Mouse (Mus musculus) intestine, postnatal 0 days (tissue): ENCODE measurements around the gene Olfr1329. TPM values are rescaled to one million over a fixed set of nuclear protein-coding genes. Genes with fewer than 3 reads are reported as not detected.
"Not testable (repeated sequence)": the region's sequence is repeated elsewhere in the genome, so short reads cannot be mapped to it uniquely, and the experiment has no call there.

Experiments used
- ATAC-seq: fragments of 200-750 bp; cut with Nextera tagmentation; 2 replicates; pipeline ENCODE4 v1.8.0; 2017; ENCODE audit warnings: mild to moderate bottlenecking, moderate TSS enrichment, moderate library complexity
- H3K27ac ChIP-seq: fragments of 300-500 bp; sonication (generic); 2 replicates; pipeline ENCODE4 v1.5.1; 2014; ENCODE audit warnings: mild to moderate bottlenecking, low read depth, low read length, moderate library complexity
- H3K27me3 ChIP-seq: fragments of 300-500 bp; sonication (generic); replicated peaks from 2 replicates; pipeline ENCODE4 v1.6.1; 2014; ENCODE audit warnings: low read length, mixed read lengths; ENCODE audit not compliant: control insufficient read depth, insufficient read depth
- H3K36me3 ChIP-seq: fragments of 300-500 bp; sonication (generic); 2 replicates; pipeline ENCODE4 v1.6.1; 2014; ENCODE audit warnings: mild to moderate bottlenecking, moderate library complexity; ENCODE audit not compliant: control insufficient read depth, insufficient read depth
- H3K4me1 ChIP-seq: fragments of 300-500 bp; sonication (generic); replicated peaks from 2 replicates; pipeline ENCODE4 v1.6.1; 2014; ENCODE audit warnings: antibody characterized with exemption, low read length, mixed read lengths; ENCODE audit not compliant: control insufficient read depth, insufficient read depth
- H3K4me2 ChIP-seq: fragments of 300-500 bp; sonication (generic); replicated peaks from 2 replicates; pipeline ENCODE4 v1.6.1; 2014; ENCODE audit warnings: low read depth, mild to moderate bottlenecking, moderate library complexity
- H3K4me3 ChIP-seq: fragments of 300-500 bp; sonication (generic); 2 replicates; pipeline ENCODE4 v1.5.1; 2014; ENCODE audit warnings: low read depth, low read length
- H3K9ac ChIP-seq: fragments of 300-500 bp; sonication (generic); 2 replicates; pipeline ENCODE4 v1.6.1; 2014; ENCODE audit warnings: mild to moderate bottlenecking, low read depth, low read length
- H3K9me3 ChIP-seq: fragments of 300-500 bp; sonication (generic); 2 replicates; pipeline ENCODE4 v1.6.1; 2016; ENCODE audit warnings: mixed run types; ENCODE audit not compliant: control insufficient read depth
- CTCF ChIP-seq: sonication (generic); IDR thresholded peaks from 2 replicates; pipeline ENCODE4 v1.5.1; 2016; ENCODE audit warnings: low read depth, mild to moderate bottlenecking, control low read depth, antibody characterized with exemption, moderate library complexity
- WGBS: fragments of 180-500 bp; shearing (Covaris S2); extraction: QIAGEN DNeasy Blood & Tissue Kit; methylation state at CpG from one replicate; pipeline ENCODE4 v1.1.7; 2014; 5-methylcytosine and 5-hydroxymethylcytosine counted together
- polyA plus RNA-seq: library from polyadenylated mRNA; unstranded; fragments of >200 nt; fragmentation: Nextera tagmentation; extraction: Ambion mirVana; gene quantifications from 2 replicates; pipeline ENCODE4 v1.2.1, GENCODE M21; 2015

Gene Olfr1329
- polyA plus RNA-seq: not detected in 2 replicates

GRCm38 (mm10) chr4:118917365-118917764 lies at the start of gene Olfr1329:
Olfr1329 (minus strand) TSS chr4:118917465.
- H3K4me1 ChIP-seq, H3K9ac ChIP-seq, H3K27me3 ChIP-seq, H3K27ac ChIP-seq, H3K36me3 ChIP-seq, H3K9me3 ChIP-seq, H3K4me3 ChIP-seq, ATAC-seq, H3K4me2 ChIP-seq: not testable (repeated sequence)
- WGBS: 70% methylated on average over 2 of the region's 2 CpGs

DNA sequence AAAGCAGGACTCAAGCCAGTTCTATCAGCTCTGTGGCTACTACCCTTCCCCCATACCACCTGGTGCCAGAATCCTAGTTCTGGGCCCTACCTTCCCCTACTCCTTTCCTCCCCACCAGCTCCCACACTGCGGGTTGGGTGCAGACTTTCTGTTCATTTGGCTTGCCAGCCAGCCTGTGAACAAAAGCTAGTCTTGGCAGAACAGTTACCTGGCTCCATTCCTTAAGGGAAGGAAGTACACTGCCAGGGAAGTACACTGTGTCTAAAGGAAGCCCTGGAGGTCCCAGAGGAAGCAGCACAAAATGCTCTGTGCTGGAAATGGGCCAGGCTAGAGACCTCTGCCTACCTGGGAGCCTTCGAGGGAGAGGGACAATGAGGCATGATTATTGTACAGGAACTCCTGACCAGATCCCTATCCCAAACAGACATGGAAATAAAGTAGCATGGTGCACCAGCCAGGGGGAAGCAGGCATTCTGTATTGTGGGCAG lies 43.9 kb upstream of the Olfr1329 start, which contains the start of gene Lao1:
Gene Lao1, plus strand, starts transcription at position 438 of the 488 bp plus-strand sequence.
- Histone ChIP-seq H3K27me3 (no peaks in the 10 kb centered on the region), H3K4me2 (no peak within 1 kb of the TSS), H3K4me1 (no peaks in the 10 kb centered on the region), H3K4me3 (no peak within 1 kb of the TSS), H3K27ac (no peak within 1 kb of the TSS), H3K9me3 (no peaks in the 10 kb centered on the region), H3K36me3 (no peaks in the 10 kb centered on the region), H3K9ac (no peak within 1 kb of the TSS)
- WGBS: 85% methylated on average over 2 of the region's 2 CpGs
- TF ChIP-seq CTCF: no peak
- ATAC-seq: no peak

GRCm38 (mm10) chr4:118958812-118959211 lies 41.5 kb upstream of the Olfr1329 start:
- Histone ChIP-seq H3K4me2 (no peak overlapping the region), H3K9ac (no peak overlapping the region), H3K9me3 (no peaks in the 10 kb centered on the region), H3K27ac (no peak overlapping the region), H3K4me3 (no peak overlapping the region), H3K27me3 (no peaks in the 10 kb centered on the region), H3K4me1 (no peaks in the 10 kb centered on the region), H3K36me3 (no peaks in the 10 kb centered on the region)
- TF ChIP-seq CTCF: no peak
- WGBS: 83% methylated on average over 7 of the region's 7 CpGs
- no peak for ATAC-seq

GRCm38 (mm10) chr4:118938512-118938911 lies 21.2 kb upstream of the Olfr1329 start, which contains the start of gene Olfr1328:
Olfr1328 (minus strand) TSS chr4:118938612.
- no peaks in the 10 kb centered on the region for H3K4me1 ChIP-seq
- no peak for TF ChIP-seq CTCF
- no peaks in the 10 kb centered on the region for H3K9me3 ChIP-seq
- H3K4me3 ChIP-seq: no peak within 1 kb of the TSS
- no peak within 1 kb of the TSS for H3K4me2 ChIP-seq
- no peak within 1 kb of the TSS for H3K9ac ChIP-seq
- WGBS: 64% methylated on average over 2 of the region's 2 CpGs
- H3K36me3 ChIP-seq: no peaks in the 10 kb centered on the region
- no peak for ATAC-seq
- H3K27ac ChIP-seq: no peak within 1 kb of the TSS
- no peaks in the 10 kb centered on the region for H3K27me3 ChIP-seq

GRCm38 (mm10) chr4:118931326-118931725 lies 14.1 kb upstream of the Olfr1329 start:
- H3K4me1 ChIP-seq, H3K9ac ChIP-seq, H3K27me3 ChIP-seq, H3K4me3 ChIP-seq, H3K9me3 ChIP-seq, H3K27ac ChIP-seq, H3K4me2 ChIP-seq, H3K36me3 ChIP-seq, ATAC-seq: not testable (repeated sequence)
- WGBS: 81% methylated on average over 3 of the region's 3 CpGs

DNA sequence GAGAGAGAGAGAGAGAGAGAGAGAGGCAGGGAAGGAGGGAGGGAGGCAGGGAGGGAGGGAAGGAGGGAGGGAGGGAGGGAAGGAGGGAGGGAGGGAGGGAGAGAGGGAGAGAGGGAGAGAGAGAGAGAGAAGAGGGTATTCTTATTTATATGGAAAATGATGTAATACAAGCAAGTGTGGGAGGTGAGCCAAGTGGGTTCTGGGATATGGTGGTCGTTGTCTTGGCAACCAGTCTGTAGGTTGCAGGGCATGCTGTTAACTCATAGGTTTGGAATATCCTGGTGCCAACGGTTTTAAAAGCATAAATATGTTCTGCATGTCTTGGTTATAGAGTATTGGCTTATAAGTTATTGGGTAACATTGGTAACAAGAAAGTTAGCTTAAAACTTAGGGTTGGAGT lies 15.3 kb downstream of the Olfr1329 start:
- Histone ChIP-seq H3K9ac (no peak overlapping the region), H3K4me1 (no peaks in the 10 kb centered on the region), H3K9me3 (no peaks in the 10 kb centered on the region), H3K36me3 (no peaks in the 10 kb centered on the region), H3K27me3 (no peaks in the 10 kb centered on the region), H3K4me3 (no peak overlapping the region), H3K27ac (no peak overlapping the region), H3K4me2 (no peak overlapping the region)
- no peak for TF ChIP-seq CTCF
- WGBS: 58% methylated on average over 2 of the region's 2 CpGs
- no peak for ATAC-seq

DNA sequence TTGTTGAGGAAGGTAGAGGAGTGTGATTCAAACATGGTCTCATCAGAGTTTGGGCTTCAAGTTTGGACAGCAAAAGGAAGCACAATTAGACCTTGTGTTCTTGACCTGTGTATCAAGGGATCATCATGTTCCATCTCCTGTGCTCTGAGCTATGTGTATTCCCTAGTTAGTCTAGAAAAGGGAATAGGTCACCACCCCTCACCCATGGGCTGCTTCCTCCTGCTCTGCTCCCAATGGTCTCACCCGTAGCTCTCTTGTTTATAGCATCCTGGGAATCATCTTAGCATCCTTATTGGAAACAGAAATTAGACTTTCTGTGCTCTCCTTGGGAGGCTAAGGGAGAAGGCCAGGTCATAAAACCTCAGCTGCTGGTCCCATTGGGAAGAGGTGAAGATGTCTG lies 29.0 kb downstream of the Olfr1329 start, which contains the start of gene Olfr1330:
Gene Olfr1330, plus strand, starts transcription at position 301 of the 400 bp plus-strand sequence.
- Histone ChIP-seq H3K4me2 (no peak within 1 kb of the TSS), H3K27ac (no peak within 1 kb of the TSS), H3K36me3 (no peaks in the 10 kb centered on the region), H3K4me3 (no peak within 1 kb of the TSS), H3K27me3 (no peaks in the 10 kb centered on the region), H3K4me1 (no peaks in the 10 kb centered on the region), H3K9ac (no peak within 1 kb of the TSS), H3K9me3 (no peaks in the 10 kb centered on the region)
- WGBS: 88% methylated on average over 1 of the region's 1 CpGs
- ATAC-seq: no peak
- no peak for TF ChIP-seq CTCF
